Mouse (Mus musculus): ENCODE data around the gene Mup11. TPM values are rescaled to one million over a fixed set of nuclear protein-coding genes. Genes with fewer than 3 reads are reported as not detected.

Mup11 gene
- not detected in 2 replicates for polyA plus RNA-seq (2012; rRNA removed)

GRCm38 (mm10) chr4:60662311-60662710 is at the start of gene Mup11:
TSS of gene Mup11 (minus strand) at chr4:60662411.

Other genes starting within 250 kb of the Mup11 start
- not detected in 2 replicates for gene Mup9, start 240.5 kb downstream of the Mup11 start, polyA plus RNA-seq (2012; rRNA removed)
- gene Mup1, start 160.5 kb downstream of the Mup11 start, polyA plus RNA-seq (2012; rRNA removed), result not detected in 2 replicates
- gene Mup10, start 80.2 kb downstream of the Mup11 start, polyA plus RNA-seq (2012; rRNA removed), result 0.22 TPM in 1 of 2 replicates, not detected in the other
- not detected in 2 replicates for gene Mup12, start 78.9 kb upstream of the Mup11 start, polyA plus RNA-seq (2012; rRNA removed)
- gene Mup22, start 159.1 kb upstream of the Mup11 start, polyA plus RNA-seq (2012; rRNA removed), result 0.10 TPM in 1 of 2 replicates, not detected in the other

Measured in central nervous system, embryonic 11.5 days (tissue).